Mouse (Mus musculus) kidney, adult 2 months (tissue): ENCODE data around the gene Pxmp2.

Experiments
- CTCF ChIP-seq: fragments of 200-500 bp; conservative IDR thresholded peaks from 2 replicates; pipeline ENCODE4 v1.5.1; 2011; ENCODE audit warnings: low read depth, mild to moderate bottlenecking, control low read depth, low read length, moderate library complexity, mixed read lengths; ENCODE audit not compliant: insufficient read depth, insufficient read length
- POLR2A ChIP-seq: fragments of 200-500 bp; IDR thresholded peaks from one replicate; pipeline ENCODE4 v1.6.1; 2011; ENCODE audit warnings: low read depth, low read length, control low read depth

GRCm38 (mm10) chr5:110284536-110284935 is 1.4 kb downstream of the Pxmp2 start:
- TF ChIP-seq POLR2A: no peak
- peak; percentile 61 for TF ChIP-seq CTCF
